Mouse (Mus musculus) macrophage (primary cell): ENCODE measurements around the gene Olfr582. TPM values are rescaled to one million over a fixed set of nuclear protein-coding genes. Genes with fewer than 3 reads are reported as not detected.

Experiments
- H3K27ac ChIP-seq: fragments of 350-480 bp; formaldehyde crosslinking; 2 replicates; pipeline ENCODE4 v1.9.0; 2021
- H3K36me3 ChIP-seq: fragments of 350-480 bp; formaldehyde crosslinking; 2 replicates; pipeline ENCODE4 v1.9.0; 2021; ENCODE audit errors: inconsistent target
- H3K4me3 ChIP-seq: fragments of 350-480 bp; formaldehyde crosslinking; 2 replicates; pipeline ENCODE4 v1.9.0; 2021; ENCODE audit errors: inconsistent target
- H3K79me2 ChIP-seq: fragments of 350-480 bp; formaldehyde crosslinking; 2 replicates; pipeline ENCODE4 v1.9.0; 2021; ENCODE audit errors: inconsistent target
- WGBS: methylation state at CpG from one replicate; pipeline ENCODE4 v1.1.7; 2026; ENCODE audit warnings: inconsistent platforms; ENCODE audit not compliant: missing documents; 5-methylcytosine and 5-hydroxymethylcytosine counted together
- polyA plus RNA-seq: library from polyadenylated mRNA; stranded (reverse); fragments of 250-400 nt; gene quantifications from 3 replicates; pipeline ENCODE4 v1.2.4, GENCODE M21; 2018; ENCODE audit warnings: inconsistent platforms
- total RNA-seq, 78 experiments: library from RNA; depleted of rRNA; stranded (reverse); fragments of 250-400 nt; gene quantifications; 1 replicate in 9 of 78; 2 replicates in 24 of 78; 3 replicates in 43 of 78; 4 replicates in 2 of 78; pipeline ENCODE4 v1.2.4; 2018; ENCODE audit warnings: inconsistent platforms in 56 of 78

The Olfr582 gene
- total RNA-seq (2018; cell fraction: chromatin; rRNA removed): not detected
- not detected for total RNA-seq (2018; cell fraction: cytosol; rRNA removed)
- total RNA-seq (2018; cell fraction: nucleus; rRNA removed): not detected
- polyA plus RNA-seq: not detected in 3 replicates

GRCm38 (mm10) chr7:103037724-103038123, at the start of gene Olfr582:
Gene Olfr582, plus strand, starts transcription at chr7:103038024.
- no peaks in the 10 kb centered on the region for H3K36me3 ChIP-seq
- H3K4me3 ChIP-seq: no peak within 1 kb of the TSS
- H3K27ac ChIP-seq: no peak within 1 kb of the TSS
- H3K79me2 ChIP-seq: no peaks in the 10 kb centered on the region

DNA sequence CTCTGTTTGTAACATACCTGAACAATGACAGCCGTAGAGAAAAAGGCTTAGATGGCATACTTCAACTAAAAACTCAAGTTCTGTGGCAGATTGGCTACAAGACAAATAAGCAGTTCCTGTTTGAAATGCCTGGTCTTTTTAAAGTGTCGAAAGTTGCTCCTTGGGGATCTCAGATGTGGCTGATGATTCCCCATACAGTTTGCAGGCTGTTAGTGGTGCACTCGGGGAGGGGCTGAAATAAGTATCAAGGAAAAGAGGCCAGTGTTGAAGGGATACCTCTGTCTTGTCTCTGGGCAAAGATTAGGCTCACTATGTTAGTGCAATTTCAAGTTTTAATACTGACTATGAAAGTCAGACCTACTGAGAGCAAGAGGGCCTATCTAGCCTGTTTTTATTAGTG, 48.6 kb upstream of the Olfr582 start, which contains the start of gene Olfr578:
Gene Olfr578, minus strand, starts transcription at position 101 of the 400 bp plus-strand sequence.
- Histone ChIP-seq H3K36me3 (no peaks in the 10 kb centered on the region), H3K4me3 (no peak within 1 kb of the TSS), H3K79me2 (no peaks in the 10 kb centered on the region), H3K27ac (no peak within 1 kb of the TSS)
- WGBS: 86% methylated on average over 3 of the region's 3 CpGs

- no peak within 1 kb of the TSS for H3K27ac ChIP-seq
- H3K36me3 ChIP-seq: no peaks in the 10 kb centered on the region
- H3K4me3 ChIP-seq: no peak within 1 kb of the TSS
- 83% methylated on average over 1 of the region's 1 CpGs for WGBS
- no peaks in the 10 kb centered on the region for H3K79me2 ChIP-seq
Measured at GRCm38 (mm10) chr7:103051000-103051399, 13.2 kb downstream of the Olfr582 start, which contains the start of gene Olfr583. Gene Olfr583, plus strand, starts transcription at chr7:103051300.

DNA sequence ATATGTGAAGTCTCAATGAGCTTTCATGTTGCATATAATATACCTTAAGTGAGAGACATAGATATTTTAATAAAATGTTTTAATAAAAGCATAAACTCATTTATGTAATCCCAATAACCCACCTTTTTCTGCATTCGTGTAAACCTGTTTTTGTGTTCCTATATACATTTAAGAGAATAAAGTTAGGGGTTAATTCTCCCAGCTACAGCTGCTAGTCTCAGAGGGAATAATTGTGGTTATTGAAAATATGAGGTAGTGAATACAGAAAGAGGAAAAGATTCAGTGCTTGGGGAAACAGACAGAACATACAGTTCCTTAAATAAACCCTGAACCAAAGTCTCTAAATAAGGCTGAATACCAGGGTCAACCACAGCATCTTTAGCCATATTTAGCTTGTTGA, 43.8 kb downstream of the Olfr582 start, which contains the start of gene Olfr584:
Gene Olfr584, plus strand, starts transcription at position 301 of the 400 bp plus-strand sequence.
- Histone ChIP-seq H3K27ac (no peak within 1 kb of the TSS), H3K4me3 (no peak within 1 kb of the TSS), H3K79me2 (no peaks in the 10 kb centered on the region), H3K36me3 (no peaks in the 10 kb centered on the region)
- WGBS: 60% methylated on average over 1 of the region's 1 CpGs

Other genes starting within 250 kb of the Olfr582 start
- gene Olfr564, start 234.5 kb upstream of the Olfr582 start, polyA plus RNA-seq: not detected in 3 replicates
- gene Olfr566, start 179.3 kb upstream of the Olfr582 start, polyA plus RNA-seq: not detected in 3 replicates
- gene Olfr568, start 160.9 kb upstream of the Olfr582 start, polyA plus RNA-seq: not detected in 3 replicates
- gene Olfr569, start 147.1 kb upstream of the Olfr582 start, polyA plus RNA-seq: not detected in 3 replicates
- gene Olfr570, start 143.4 kb upstream of the Olfr582 start, polyA plus RNA-seq: not detected in 3 replicates
- not detected in 3 replicates for gene Olfr571, start 120.5 kb upstream of the Olfr582 start, polyA plus RNA-seq
- not detected in 3 replicates for gene Olfr572, start 113.6 kb upstream of the Olfr582 start, polyA plus RNA-seq
- not detected in 3 replicates for gene Olfr573-ps1, start 95.4 kb upstream of the Olfr582 start, polyA plus RNA-seq
- gene Olfr574, start 89.6 kb upstream of the Olfr582 start, polyA plus RNA-seq: not detected in 3 replicates
- gene Olfr575, start 79.2 kb upstream of the Olfr582 start, polyA plus RNA-seq: not detected in 3 replicates
- not detected in 3 replicates for gene Olfr576, start 75.4 kb upstream of the Olfr582 start, polyA plus RNA-seq
- gene Olfr577, start 62.1 kb upstream of the Olfr582 start, polyA plus RNA-seq: not detected in 3 replicates
- not detected in 3 replicates for gene Olfr578, start 48.7 kb upstream of the Olfr582 start, polyA plus RNA-seq
- gene Olfr583, start 13.3 kb downstream of the Olfr582 start, polyA plus RNA-seq: not detected in 3 replicates
- not detected in 3 replicates for gene Olfr584, start 43.9 kb downstream of the Olfr582 start, polyA plus RNA-seq
- gene Olfr585, start 59.7 kb downstream of the Olfr582 start, polyA plus RNA-seq: not detected in 3 replicates
- gene Olfr586, start 87.6 kb downstream of the Olfr582 start, polyA plus RNA-seq: not detected in 3 replicates
- not detected in 3 replicates for gene Olfr588-ps1, start 102.9 kb downstream of the Olfr582 start, polyA plus RNA-seq
- gene Olfr589, start 118.3 kb downstream of the Olfr582 start, polyA plus RNA-seq: not detected in 3 replicates
- gene Olfr591, start 140.3 kb downstream of the Olfr582 start, polyA plus RNA-seq: not detected in 3 replicates
- gene Olfr592, start 146.8 kb downstream of the Olfr582 start, polyA plus RNA-seq: not detected in 3 replicates
- gene Olfr593, start 173.8 kb downstream of the Olfr582 start, polyA plus RNA-seq: not detected in 3 replicates
- gene Olfr594, start 179.0 kb downstream of the Olfr582 start, polyA plus RNA-seq: not detected in 3 replicates
- gene Usp17ld, start 214.5 kb downstream of the Olfr582 start, polyA plus RNA-seq: not detected in 3 replicates